Mouse (Mus musculus) liver, embryonic 14.5 days (tissue): ENCODE data around the gene Ttc30b.

Experiments
- CTCF ChIP-seq: IDR thresholded peaks from 2 replicates; pipeline ENCODE4 v1.5.1; 2016; ENCODE audit warnings: antibody characterized with exemption, low read depth, control low read depth
- EP300 ChIP-seq: IDR thresholded peaks from 2 replicates; pipeline ENCODE4 v1.6.1; 2016; ENCODE audit warnings: antibody characterized with exemption, low read depth

DNA sequence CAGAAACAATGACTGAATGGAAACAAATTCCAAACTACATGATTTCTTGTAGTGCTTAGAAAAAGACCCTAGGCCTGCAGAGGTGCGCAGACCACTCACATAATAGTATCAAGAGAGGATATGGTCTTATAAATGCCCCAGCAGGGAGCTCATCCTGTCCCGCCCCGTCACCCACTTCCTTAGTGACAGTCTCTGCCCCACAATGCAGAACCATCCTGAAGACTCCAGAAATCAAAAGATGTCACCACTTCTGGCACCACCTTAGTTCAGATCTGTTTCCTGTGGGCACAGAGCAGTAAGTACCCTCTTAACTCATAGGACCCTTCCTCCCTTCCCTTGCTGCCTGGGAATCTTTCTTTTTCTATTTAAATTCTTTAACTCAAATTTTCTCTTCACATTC lies 23.3 kb downstream of the Ttc30b start:
- TF ChIP-seq CTCF (no peak), EP300 (no peak)
